Mouse (Mus musculus) G1E (cell line): Measurements from ENCODE around the gene 9230112D13Rik. TPM values are rescaled to one million over a fixed set of nuclear protein-coding genes. Genes with fewer than 3 reads are reported as not detected.

ENCODE experiments used
- ATAC-seq: 2 replicates; pipeline ENCODE4 v1.8.0; 2016; ENCODE audit warnings: mild to moderate bottlenecking; ENCODE audit not compliant: insufficient number of reproducible peaks, poor library complexity, low FRiP score, severe bottlenecking; ENCODE audit errors: extremely low read depth
- DNase-seq: peaks from one replicate; pipeline ENCODE4 v3.0.0; 2012; ENCODE audit warnings: low spot score
- H3K27me3 ChIP-seq: 2 replicates; pipeline ENCODE4 v1.6.1; 2012; ENCODE audit warnings: mild to moderate bottlenecking, low read length, inconsistent platforms; ENCODE audit not compliant: insufficient read depth
- H3K36me3 ChIP-seq: replicated peaks from 2 replicates; pipeline ENCODE3; 2012; ENCODE audit warnings: mild to moderate bottlenecking, inconsistent platforms
- H3K4me1 ChIP-seq: 2 replicates; pipeline ENCODE4 v1.6.1; 2012; ENCODE audit warnings: low read depth, low read length, inconsistent platforms, mixed read lengths; ENCODE audit not compliant: insufficient read depth
- H3K4me3 ChIP-seq: 2 replicates; pipeline ENCODE4 v1.5.1; 2012; ENCODE audit warnings: low read depth, mild to moderate bottlenecking, inconsistent platforms, low read length, moderate library complexity, mixed read lengths
- H3K9me3 ChIP-seq: replicated peaks from 2 replicates; pipeline ENCODE4 v1.6.1; 2012; ENCODE audit warnings: inconsistent platforms
- CTCF ChIP-seq: IDR thresholded peaks from 2 replicates; pipeline ENCODE4 v1.5.1; 2012; ENCODE audit warnings: low read depth, low read length, inconsistent platforms, mixed read lengths
- GATA1 ChIP-seq: IDR thresholded peaks from 2 replicates; pipeline ENCODE4 v1.6.1; 2012; ENCODE audit warnings: borderline replicate concordance, low read length, inconsistent platforms, mixed read lengths
- GATA2 ChIP-seq: IDR thresholded peaks from 2 replicates; pipeline ENCODE4 v1.6.1; 2012; ENCODE audit warnings: low read depth, low read length, inconsistent platforms, borderline replicate concordance
- POLR2AphosphoS5 ChIP-seq: IDR thresholded peaks from 2 replicates; pipeline ENCODE4 v1.6.1; 2012; ENCODE audit warnings: low read depth, low read length, inconsistent platforms; ENCODE audit not compliant: insufficient replicate concordance
- TAL1 ChIP-seq: conservative IDR thresholded peaks from 2 replicates; pipeline ENCODE4 v1.6.1; 2012; ENCODE audit warnings: low read depth, low read length, inconsistent platforms, mixed read lengths
- polyA plus RNA-seq: library from polyadenylated mRNA; stranded (reverse); fragments of >175 nt; gene quantifications from 2 replicates; pipeline ENCODE4 v1.2.3, GENCODE M21; 2012
- total RNA-seq, 2 experiments: library from RNA; stranded (forward) in 1 of 2; stranded (reverse) in 1 of 2; fragments of 200-1000 nt in 1 of 2; fragments of >200 nt in 1 of 2; fragmentation: Nextera tagmentation in 1 of 2; gene quantifications; 2 replicates each; pipeline ENCODE4 v1.2.3; 2014 to 2017

Gene 9230112D13Rik
- total and polyA plus RNA-seq, 3 experiments, result not detected

- no peak for DNase-seq
- H3K4me1 ChIP-seq, result peaks cover 12% of the 10 kb centered on the region
- TF ChIP-seq GATA1 (no peak), TAL1 (no peak), CTCF (no peak), POLR2AphosphoS5 (no peak), GATA2 (no peak)
- no peak overlapping the region for H3K4me3 ChIP-seq
- H3K27me3 ChIP-seq, result peaks cover under 1% of the 10 kb centered on the region; the same call in 1 of the 2 replicates
- H3K36me3 ChIP-seq, result no peaks in the 10 kb centered on the region
- no peaks in the 10 kb centered on the region for H3K9me3 ChIP-seq
- ATAC-seq, result no peak
Observed at GRCm38 (mm10) chr14:34512602-34513001, 10.0 kb downstream of the 9230112D13Rik start.

GRCm38 (mm10) chr14:34511901-34512300, 10.7 kb downstream of the 9230112D13Rik start:
- Histone ChIP-seq H3K4me1 (peaks cover 12% of the 10 kb centered on the region), H3K27me3 (no peaks in the 10 kb centered on the region), H3K36me3 (no peaks in the 10 kb centered on the region), H3K4me3 (no peak overlapping the region), H3K9me3 (no peaks in the 10 kb centered on the region)
- TF ChIP-seq GATA1 (no peak), POLR2AphosphoS5 (no peak), CTCF (no peak), TAL1 (no peak), GATA2 (no peak)
- no peak for DNase-seq
- no peak for ATAC-seq

GRCm38 (mm10) chr14:34508842-34509439, 13.7 kb downstream of the 9230112D13Rik start:
- Histone ChIP-seq H3K9me3 (no peaks in the 10 kb centered on the region), H3K4me3 (no peak overlapping the region), H3K36me3 (no peaks in the 10 kb centered on the region), H3K27me3 (no peaks in the 10 kb centered on the region), H3K4me1 (peaks cover 12% of the 10 kb centered on the region)
- TF ChIP-seq POLR2AphosphoS5, result no peak
- no peak for TF ChIP-seq CTCF
- no peak for TF ChIP-seq GATA2
- TF ChIP-seq GATA1, result no peak
- no peak for TF ChIP-seq TAL1
- DNase-seq (no peak), ATAC-seq (no peak)

- no peak for DNase-seq
Observed at GRCm38 (mm10) chr14:34508187-34508840, 14.3 kb downstream of the 9230112D13Rik start.

GRCm38 (mm10) chr14:34505309-34505708, 17.3 kb downstream of the 9230112D13Rik start:
- Histone ChIP-seq H3K36me3 (no peaks in the 10 kb centered on the region), H3K4me3 (no peak overlapping the region), H3K27me3 (peaks cover 6% of the 10 kb centered on the region; the same call in 1 of the 2 replicates), H3K9me3 (peaks cover 15% of the 10 kb centered on the region), H3K4me1 (peaks cover 12% of the 10 kb centered on the region)
- no peak for TF ChIP-seq POLR2AphosphoS5
- TF ChIP-seq GATA2, result no peak
- no peak for ATAC-seq
- no peak for DNase-seq

More at GRCm38 (mm10) chr14:34508187-34508840, 14.3 kb downstream of the 9230112D13Rik start:
- Histone ChIP-seq H3K27me3 (no peaks in the 10 kb centered on the region), H3K4me3 (no peak overlapping the region), H3K36me3 (no peaks in the 10 kb centered on the region), H3K4me1 (peaks cover 12% of the 10 kb centered on the region), H3K9me3 (no peaks in the 10 kb centered on the region)
- peak; percentile 66 for ATAC-seq
- no peak for TF ChIP-seq GATA1
- TF ChIP-seq POLR2AphosphoS5, result no peak
- TF ChIP-seq CTCF, result no peak
- peak; percentile 49 for TF ChIP-seq TAL1
- TF ChIP-seq GATA2, result no peak

GRCm38 (mm10) chr14:34504377-34504776, 18.2 kb downstream of the 9230112D13Rik start:
- TF ChIP-seq TAL1 (no peak), GATA2 (no peak), CTCF (no peak), POLR2AphosphoS5 (no peak), GATA1 (no peak)
- peaks cover 6% of the 10 kb centered on the region; the same call in 1 of the 2 replicates for H3K27me3 ChIP-seq

GRCm38 (mm10) chr14:34503759-34504158, 18.8 kb downstream of the 9230112D13Rik start:
- no peaks in the 10 kb centered on the region for H3K36me3 ChIP-seq
- ATAC-seq, result no peak
- H3K9me3 ChIP-seq, result peaks cover 15% of the 10 kb centered on the region
- H3K4me1 ChIP-seq, result peaks cover 8% of the 10 kb centered on the region
- no peak for DNase-seq
- TF ChIP-seq GATA2, result no peak
- H3K27me3 ChIP-seq, result peaks cover 6% of the 10 kb centered on the region; the same call in 1 of the 2 replicates
- no peak overlapping the region for H3K4me3 ChIP-seq

More at GRCm38 (mm10) chr14:34504377-34504776, 18.2 kb downstream of the 9230112D13Rik start:
- Histone ChIP-seq H3K9me3 (peaks cover 15% of the 10 kb centered on the region), H3K4me1 (peaks cover 12% of the 10 kb centered on the region), H3K36me3 (no peaks in the 10 kb centered on the region), H3K4me3 (no peak overlapping the region)
- ATAC-seq (no peak), DNase-seq (no peak)
